Mouse (Mus musculus): Measurements from ENCODE around the gene Pcdh9.

DNA sequence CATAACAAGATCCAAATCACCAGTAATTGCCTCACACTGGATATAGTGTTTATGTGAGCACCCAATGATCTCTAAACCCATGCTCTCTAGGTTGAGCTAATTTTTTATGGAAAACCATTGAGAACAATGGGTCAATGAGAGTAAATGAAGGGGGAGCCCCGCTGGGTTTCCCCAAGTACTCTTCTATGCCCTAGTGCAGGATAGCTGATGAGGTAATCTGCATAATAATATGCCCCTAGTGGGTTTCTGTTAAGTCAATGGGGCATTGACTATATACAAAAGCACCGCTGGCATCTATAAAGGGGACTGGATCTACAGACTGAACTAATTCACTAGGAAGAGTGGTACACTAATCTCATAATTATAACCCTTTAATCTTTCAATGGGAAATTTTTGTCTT, 807.3 kb downstream of the Pcdh9 start:
- TF ChIP-seq CTCF (IDR thresholded peaks at IDR 0.05; ENCODE audit: low read depth, low read length) (no peak), POLR2A (IDR thresholded peaks at IDR 0.05; ENCODE audit: extremely low read depth, insufficient read depth, low read length) (no peak)

Data from liver, adult 2 months (tissue).